Mouse (Mus musculus) urinary bladder, postnatal 4 days (tissue): Measurements from ENCODE around the gene Acat2.
A peak's percentile ranks its signal among the peaks of the same experiment; 100 is the strongest.
"Not testable (repeated sequence)": the region's sequence is repeated elsewhere in the genome, so short reads cannot be mapped to it uniquely, and the experiment has no call there.

Source experiments
- DNase-seq, 2 experiments: peaks; one replicate each; pipeline ENCODE4 v3.0.0; 2021 to 2022; ENCODE audit warnings: low spot score in 2 of 2

The Acat2 gene

GRCm38 (mm10) chr17:12960331-12960873 lies at the start of gene Acat2:
Acat2 (minus strand) TSS chr17:12960747.
- peak; percentile 91 to 93 for DNase-seq

- no peak for DNase-seq
Observed at GRCm38 (mm10) chr17:13009887-13010286, 49.3 kb upstream of the Acat2 start.

- DNase-seq, result no peak
Observed at GRCm38 (mm10) chr17:13008528-13008927, 48.0 kb upstream of the Acat2 start.

- peak; percentile 99 for DNase-seq
Observed at GRCm38 (mm10) chr17:13007730-13008425, 47.3 kb upstream of the Acat2 start.

- no peak for DNase-seq
Observed at GRCm38 (mm10) chr17:13006984-13007383, 46.4 kb upstream of the Acat2 start.

- DNase-seq, result not testable (repeated sequence)
Observed at GRCm38 (mm10) chr17:13006546-13006945, 46.0 kb upstream of the Acat2 start, which contains the start of gene Sod2. Sod2 (plus strand) TSS chr17:13006846.

DNA sequence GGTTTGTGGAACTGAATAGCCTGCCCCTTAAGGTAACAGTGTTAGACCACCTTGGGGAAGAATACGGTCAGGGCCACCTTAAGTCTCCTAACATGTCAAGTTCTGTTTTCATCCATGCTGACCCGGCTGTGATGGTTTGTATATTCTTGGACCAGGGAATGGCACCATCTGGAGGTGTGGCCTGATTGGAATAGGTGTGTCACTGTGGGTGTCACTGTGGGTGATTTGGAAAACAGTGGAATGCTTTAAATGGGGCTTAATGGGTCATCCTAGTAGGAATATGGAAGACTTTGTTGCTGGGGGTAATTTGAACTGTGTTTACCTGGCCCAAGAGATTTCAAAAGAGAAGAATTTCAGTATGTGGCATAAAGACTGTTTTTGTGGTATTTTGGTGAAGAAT lies 43.9 kb upstream of the Acat2 start:
- not testable (repeated sequence) for DNase-seq

DNA sequence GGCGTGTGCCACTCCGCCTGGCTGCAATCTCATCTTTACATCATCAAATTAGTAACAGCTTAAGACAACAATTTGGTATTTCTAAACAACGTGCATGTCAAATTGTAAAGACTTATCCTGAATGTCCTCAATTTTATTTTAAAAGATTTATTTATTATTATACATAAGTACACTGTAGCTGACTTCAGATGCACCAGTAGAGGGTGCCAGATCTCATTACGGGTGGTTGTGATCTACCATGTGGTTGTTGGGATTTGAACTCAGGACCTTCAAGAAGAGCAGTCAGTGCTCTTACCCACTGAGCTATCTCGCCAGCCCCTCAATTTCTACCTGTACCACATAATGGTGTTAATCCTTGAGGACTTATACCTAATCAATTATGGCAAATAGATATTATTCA lies 41.7 kb upstream of the Acat2 start:
- not testable (repeated sequence) for DNase-seq

- no peak for DNase-seq
Observed at GRCm38 (mm10) chr17:12999069-12999468, 38.5 kb upstream of the Acat2 start.

GRCm38 (mm10) chr17:12997890-12998289 lies 37.3 kb upstream of the Acat2 start:
- DNase-seq, result no peak

DNA sequence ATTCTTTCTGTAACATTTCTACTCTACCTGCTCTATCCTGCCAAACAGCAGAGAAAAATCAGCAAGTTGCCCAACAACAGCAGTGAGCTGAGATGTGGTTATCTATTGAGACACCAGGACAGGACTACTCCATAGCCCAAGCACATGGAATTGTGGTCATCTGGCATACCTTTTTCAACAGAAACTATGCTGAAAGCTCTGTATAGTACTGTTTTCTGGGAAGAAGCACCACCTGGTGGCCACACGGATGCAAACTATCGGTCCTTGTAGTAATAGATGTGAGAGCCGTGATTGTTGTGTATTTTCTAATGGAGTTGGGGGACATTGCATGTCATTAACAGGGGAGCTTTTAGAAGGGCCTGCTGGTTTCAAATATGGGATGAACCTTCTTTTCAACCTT lies 35.8 kb upstream of the Acat2 start:
- DNase-seq, result no peak

DNA sequence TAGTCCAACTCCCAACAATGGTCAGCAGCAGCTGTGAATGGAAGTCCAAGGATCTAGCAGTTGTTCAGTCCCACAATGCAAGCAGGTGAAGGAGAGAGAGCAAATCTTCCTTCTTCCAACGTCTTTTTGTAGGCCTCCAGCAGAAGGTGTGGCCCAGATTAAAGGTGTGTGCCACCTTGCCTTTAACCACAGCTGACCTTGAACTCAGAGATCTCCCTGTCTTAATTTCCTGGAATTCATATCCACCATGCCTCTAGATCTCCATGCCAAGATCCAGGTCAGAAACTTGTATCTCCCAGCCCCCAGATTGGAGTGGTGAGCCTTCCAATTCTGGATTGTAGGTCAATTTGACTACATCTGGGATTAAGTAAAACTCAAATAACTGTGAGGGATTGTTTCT lies 33.5 kb upstream of the Acat2 start, which contains the start of gene Wtap:
Gene Wtap (minus strand): TSS at position 101 of the 400 bp plus-strand sequence.
- no peak for DNase-seq

- DNase-seq, result peak; percentile 95 to 96
Observed at GRCm38 (mm10) chr17:12992470-12992991, 32.0 kb upstream of the Acat2 start.

DNA sequence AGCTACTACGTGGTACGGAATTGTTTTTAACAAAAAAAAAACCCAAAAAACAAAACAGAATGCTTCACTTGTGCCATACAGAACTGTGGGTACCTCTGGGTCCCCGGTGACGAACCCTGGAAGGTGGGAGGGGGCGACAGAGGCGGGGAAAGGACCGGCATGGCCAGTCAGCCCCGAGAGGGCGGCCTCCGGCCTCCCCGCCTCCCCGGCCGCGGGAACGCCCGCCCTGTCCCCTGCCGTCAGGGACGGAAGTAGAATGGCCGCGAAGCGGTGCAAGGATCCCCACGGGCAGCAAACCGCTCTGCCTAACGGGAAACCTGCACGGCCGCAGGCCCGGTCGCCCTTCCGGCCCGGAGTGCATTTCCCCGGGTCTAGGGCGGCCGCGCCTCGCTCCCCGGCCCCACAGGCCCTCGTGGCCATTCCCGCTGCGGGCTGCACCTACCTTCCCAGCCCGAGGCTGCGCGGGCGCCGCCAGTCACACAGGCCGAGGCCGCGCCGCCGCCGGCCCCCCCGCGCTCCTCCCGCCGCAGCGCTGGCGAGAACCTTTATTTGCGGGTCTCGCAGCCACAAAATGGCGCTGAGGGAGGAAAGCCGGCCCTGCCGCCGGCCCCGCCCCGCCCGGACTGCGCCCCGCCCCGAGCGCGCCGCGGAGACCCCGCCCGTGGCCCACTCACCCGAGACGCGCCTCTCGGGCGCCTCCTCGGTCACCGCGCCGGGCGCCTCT lies 31.2 kb upstream of the Acat2 start:
- DNase-seq, result peak; percentile 86 to 91

DNA sequence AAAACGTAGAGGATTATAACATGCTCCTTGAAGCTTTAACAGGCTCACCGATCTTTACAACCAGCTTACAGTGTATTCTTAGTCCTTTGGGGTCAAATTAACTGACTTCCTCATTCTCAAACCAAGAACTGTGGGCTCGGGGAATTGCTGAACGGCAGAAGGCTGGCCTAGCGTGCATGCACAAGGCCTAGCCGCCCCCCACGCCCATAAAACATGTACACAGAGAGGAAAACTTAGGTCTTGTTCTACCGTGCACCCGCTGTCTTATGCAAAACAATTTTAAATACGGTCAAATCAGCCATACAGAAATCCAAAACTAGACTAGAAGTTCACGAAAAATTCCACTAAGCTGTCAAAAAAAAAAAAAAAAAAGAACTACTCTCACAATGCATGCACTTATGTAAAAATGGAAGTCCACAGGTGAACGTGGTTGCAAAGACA lies 30.7 kb upstream of the Acat2 start:
- DNase-seq, result no peak

DNA sequence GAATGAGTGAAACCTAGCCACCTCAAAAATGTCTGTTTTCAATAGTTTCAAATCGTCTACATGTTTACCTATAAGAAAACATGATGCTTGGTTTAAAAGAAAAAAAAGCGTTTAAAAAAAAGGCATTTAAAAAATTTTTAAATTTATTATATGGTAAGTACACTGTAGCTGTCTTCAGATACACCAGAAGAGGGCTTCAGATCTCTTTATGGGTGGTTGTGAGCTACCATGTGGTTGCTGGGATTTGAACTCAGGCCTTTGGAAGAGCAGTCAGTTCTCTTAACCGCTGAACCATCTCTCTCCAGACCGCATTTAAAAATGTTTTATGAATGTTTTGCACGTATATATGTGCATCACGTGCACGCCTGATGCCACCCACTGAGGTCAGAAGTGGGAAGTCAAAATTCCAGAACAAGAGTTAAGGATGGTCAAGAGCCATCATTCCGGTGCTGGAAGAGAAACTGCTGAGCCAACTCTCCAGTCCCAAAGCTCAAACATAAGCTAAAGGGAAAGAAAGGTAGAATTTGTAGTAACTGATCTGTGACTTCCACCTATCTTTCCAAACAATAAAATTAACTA lies 30.1 kb upstream of the Acat2 start:
- DNase-seq, result no peak

- DNase-seq, result not testable (repeated sequence)
Observed at GRCm38 (mm10) chr17:12988096-12988495, 27.5 kb upstream of the Acat2 start.

DNA sequence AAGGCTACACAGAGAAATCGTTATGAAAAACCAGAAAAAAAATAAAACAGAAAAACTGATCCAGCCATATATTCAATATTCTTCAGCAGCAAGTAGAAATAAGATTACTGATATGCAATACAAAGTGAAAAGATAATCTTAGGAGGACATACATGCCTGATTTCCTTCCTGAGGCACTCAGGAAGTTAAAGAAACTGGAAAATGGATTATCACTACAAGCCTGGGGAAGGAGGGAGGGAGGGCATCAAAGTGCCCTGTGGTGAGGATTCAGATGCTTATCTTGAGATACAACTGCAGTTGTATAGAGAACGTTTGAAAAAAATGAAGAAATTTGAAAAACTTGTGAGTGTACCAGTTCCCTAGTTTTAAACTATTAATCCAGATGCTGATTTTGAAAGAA lies 23.4 kb upstream of the Acat2 start:
- no peak for DNase-seq

GRCm38 (mm10) chr17:12978546-12978945 lies 18.0 kb upstream of the Acat2 start:
- no peak for DNase-seq

- DNase-seq, result no peak
Observed at GRCm38 (mm10) chr17:12973851-12974250, 13.3 kb upstream of the Acat2 start.

DNA sequence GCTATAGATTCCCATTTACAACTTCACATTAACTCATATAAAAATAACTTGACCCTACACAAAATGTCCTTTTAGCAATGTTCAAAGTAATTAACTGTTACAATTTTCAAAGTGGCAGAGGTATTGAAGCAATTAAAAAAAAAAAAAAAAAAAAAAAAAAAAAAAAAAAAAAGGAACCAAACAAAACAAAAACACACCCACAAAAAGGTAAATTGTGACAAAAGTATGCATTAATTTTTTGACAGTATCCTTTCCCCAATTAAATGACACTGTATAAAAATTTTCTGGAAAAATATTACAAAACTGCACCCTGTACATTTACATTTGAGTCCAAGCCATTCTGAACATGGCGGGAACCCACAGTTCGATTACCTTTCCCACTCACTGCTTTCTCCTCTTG lies 6.6 kb upstream of the Acat2 start:
- no peak for DNase-seq

DNA sequence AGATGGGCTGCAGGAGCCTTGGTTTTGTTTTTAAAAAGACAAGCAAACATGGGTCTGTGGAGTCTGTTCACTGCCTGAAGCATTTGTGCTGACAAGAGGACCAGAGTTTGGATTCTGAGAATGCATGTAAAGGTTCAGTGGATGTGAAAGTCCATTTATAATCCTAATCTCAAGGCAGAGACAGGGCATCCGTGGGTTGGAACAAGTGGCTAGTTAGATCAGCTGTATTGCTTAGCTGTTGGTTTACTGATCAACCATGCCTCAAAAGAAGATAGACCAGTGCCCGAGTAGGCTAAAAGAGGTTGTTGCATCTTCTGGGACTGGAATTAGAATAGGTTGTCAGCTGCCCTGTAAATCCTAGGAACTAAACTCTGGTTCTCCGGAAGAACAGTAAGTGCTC lies 2.9 kb upstream of the Acat2 start:
- DNase-seq, result no peak
